Mouse (Mus musculus) embryo, embryonic 10.5 days (tissue): ENCODE results near the gene Tmem169.
A peak's percentile ranks its signal among the peaks of the same experiment; 100 is the strongest.

ENCODE experiments used
- DNase-seq: peaks from one replicate; pipeline ENCODE4 v3.0.0-alpha.2; 2015; ENCODE audit warnings: low spot score

Gene Tmem169

DNA sequence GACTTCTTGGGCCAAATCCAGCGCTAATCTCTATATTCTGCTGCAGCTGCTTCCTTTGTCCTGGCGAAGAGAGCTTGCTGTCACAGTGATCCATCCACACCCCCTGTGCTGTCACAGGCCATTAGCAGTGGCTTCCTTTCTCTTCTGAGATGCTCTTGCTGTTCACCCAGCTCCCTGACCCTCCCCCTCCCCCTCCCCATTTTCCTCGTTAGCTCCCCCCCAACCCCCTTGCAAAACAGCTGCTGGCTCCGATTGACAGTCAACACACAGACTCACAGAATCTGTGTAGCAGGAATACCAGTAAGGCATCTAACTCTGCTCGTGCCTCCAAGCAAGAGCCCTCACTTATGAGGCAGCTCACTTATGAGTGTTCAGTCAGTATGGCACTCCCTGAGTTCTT is 2.7 kb downstream of the Tmem169 start:
- DNase-seq, result peak; percentile 60

DNA sequence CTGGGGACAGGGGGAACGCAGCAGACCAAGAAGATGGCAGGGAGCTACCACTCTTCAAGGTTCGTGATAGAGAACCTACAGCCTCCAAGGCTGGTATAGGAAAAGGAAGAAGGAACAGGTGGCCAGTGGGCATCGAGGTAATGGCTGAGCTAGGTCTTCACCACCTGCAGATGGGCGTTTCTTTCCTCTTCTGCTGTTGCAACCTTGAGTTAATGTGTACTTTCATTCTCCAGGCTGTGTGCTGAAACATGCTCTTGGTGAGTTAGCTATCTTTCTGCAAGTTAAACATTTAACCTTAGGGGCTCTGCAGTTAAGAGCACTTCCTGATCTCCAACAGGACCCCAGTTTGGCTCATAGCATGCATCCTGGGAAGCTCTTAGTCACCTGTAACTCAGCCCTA is 3.7 kb downstream of the Tmem169 start:
- no peak for DNase-seq

DNA sequence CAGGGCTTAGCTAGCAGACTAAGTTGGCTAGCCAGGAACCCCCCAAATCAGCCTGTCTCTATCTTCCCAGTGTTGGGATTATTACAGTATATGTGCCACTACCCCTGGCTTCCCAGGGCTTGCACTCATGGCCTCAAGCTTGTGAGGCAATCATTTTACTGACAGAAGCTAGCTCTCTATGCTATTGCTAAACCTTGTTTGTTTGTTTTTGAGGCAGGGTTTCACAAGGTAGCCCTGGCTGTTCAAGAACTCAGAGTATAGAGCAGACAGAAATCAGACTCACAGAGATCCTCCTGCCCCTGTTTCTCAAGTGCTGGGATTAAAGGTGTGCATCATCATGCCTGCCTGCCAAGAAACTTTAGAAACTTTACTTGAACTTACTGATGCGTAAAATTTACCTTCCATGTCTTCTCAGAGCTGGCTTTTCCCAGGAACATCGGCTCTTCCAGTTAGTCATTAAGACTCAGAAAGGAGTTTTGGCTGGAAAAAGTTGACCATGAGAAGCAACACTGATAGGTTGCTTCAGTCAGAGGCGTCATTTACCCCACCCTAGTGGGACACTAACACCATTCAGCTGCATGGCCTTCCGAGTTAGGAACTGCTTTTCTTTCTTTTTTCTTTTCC is 4.5 kb downstream of the Tmem169 start:
- DNase-seq, result no peak

DNA sequence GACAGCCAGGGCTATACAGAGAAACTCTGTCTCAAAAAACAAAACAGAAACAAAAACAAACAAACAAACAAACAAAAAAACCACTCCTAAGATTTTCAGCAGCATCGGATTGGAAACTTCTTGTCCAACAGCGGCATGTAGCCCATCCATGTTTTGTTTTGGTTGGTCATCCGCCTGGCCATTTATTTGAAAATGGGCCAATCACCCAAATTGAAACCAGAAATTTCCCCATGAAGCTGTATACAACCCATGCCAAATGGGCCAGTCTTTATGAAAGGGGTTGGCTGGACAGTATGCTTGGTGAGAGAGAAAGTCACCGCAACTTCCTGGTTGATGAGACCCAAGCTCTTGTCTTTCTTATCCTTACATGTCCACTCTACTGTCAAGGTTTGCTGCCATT is 6.7 kb downstream of the Tmem169 start:
- DNase-seq, result no peak

DNA sequence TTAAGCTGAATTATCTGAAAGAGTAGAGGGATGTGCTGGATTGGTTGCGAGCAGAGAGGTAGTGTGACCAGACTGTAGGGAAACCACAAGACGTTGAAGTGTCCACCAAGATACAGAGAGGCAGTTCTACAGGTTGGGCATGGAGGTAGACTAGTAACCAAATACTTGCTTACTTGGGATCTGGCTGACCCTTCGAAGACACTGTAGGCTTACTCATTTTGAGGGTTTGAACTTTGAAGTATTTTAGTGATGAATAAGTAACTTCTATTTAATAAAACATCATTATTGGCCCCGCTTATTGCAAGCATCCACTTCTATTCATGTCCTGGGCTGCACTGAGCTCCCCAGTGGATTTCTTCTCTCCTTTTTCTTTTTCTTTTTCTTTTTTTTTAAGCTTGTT is 7.3 kb downstream of the Tmem169 start:
- DNase-seq, result no peak

DNA sequence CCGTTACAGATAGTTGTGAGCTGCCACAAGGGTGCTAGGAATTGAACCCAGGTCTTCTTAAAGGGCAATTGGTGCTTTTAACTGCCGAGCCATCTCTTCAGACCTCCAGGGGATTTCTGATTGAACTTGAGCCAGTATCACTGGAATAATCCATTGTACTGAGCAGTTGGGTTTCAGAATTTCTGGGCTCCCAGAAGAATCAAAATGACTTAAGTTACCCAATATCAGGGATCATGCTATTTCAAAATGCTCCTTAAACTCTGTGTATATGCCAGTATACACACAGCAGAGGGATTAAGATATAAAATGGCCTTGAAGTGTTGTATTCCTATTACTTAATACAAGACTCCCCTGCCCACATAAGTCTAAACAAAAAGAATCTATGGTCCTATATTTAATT is 7.8 kb downstream of the Tmem169 start:
- no peak for DNase-seq

DNA sequence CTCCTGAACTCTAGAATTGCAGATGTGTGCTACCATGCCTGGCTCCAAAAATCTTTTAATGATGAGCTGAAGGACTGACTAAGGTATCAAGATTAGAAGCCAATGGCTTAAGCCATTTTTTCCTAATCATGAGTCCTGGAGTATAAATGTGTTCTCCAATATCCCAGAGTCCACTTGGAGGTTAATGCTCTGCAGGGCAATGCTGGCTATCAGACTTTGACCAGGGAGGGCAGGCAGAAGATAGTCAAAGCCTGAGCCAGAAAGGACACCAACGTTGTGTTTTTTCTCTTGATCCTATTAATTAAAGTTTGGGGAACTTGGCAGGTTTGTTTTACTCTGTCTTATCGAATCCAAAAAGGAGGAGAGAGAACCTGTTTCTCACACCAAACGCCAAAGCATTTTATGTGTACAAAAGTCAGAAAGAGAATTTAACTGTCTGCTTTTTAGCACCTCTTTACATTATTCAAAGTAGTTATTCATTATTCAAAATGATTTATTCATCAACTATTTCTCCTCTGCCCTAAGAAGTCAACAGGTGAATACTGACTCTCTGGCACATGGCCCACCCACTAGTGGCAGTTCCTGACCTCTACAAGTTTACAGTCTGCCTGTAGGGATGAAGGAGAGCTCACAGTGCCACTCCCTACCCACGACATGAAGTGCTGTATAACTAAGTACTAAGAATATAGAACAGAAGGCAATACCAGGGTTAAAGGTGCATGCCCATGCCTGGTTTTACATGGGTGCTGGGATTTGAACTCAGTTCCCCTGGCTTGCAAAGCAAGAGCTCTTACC is 9.9 kb downstream of the Tmem169 start:
- DNase-seq, result no peak

DNA sequence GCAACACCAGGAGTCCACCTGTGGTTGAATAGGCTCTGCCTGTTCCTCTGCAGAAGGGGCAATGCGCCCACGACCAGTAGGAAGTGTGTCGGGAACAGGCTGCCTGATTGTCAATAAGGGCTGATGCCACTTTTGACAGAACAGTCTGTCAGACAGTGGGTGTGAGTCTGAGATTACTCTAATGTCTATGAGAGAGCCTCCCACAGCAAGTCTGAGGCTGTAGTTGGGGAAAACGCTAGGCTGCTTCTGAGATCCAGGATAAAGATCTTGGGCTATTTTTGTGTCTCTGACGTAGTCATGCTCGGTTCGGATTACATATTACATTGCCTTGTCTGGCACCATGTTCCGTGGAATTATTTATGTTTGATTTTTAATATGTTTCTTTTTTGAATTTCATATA is 11.6 kb downstream of the Tmem169 start:
- DNase-seq, result no peak

DNA sequence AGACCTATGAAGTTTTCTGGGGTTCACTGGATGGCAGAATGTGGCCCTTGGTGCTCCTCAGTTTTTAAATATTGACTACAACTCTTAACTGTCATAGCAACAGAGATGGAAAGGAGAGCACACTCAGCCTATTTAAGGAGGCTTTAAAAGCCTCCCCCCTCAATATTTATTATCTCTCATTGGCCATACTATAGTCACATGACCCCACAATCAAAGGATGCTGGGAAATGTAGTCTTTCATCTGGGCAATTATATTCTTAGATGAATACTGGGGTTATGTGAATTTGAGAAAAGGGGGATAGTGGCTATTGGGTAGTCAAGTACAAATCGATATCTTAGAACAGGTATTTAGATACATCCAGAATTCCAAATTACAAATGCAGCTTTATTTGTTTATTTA is 17.7 kb downstream of the Tmem169 start:
- no peak for DNase-seq

DNA sequence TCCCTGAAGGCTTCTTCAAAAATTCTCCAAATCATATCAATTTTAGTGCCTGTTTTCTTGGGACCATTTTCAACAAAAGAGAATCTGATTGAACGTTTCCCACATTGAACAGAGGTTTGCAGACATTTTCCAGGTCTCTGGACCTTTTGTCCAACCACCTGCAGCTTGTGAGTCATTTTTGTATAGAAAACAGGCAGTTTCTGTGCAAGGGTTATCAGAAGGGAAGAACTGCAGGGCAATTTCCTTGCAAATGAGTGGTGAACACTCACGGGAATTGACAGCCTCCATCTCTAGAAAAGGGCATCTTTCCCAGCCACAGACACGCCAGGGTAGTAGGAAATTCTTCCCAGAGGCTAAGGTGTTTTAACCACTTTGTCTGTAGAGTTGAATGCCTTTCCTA is 22.1 kb downstream of the Tmem169 start:
- peak; percentile 35 for DNase-seq

DNA sequence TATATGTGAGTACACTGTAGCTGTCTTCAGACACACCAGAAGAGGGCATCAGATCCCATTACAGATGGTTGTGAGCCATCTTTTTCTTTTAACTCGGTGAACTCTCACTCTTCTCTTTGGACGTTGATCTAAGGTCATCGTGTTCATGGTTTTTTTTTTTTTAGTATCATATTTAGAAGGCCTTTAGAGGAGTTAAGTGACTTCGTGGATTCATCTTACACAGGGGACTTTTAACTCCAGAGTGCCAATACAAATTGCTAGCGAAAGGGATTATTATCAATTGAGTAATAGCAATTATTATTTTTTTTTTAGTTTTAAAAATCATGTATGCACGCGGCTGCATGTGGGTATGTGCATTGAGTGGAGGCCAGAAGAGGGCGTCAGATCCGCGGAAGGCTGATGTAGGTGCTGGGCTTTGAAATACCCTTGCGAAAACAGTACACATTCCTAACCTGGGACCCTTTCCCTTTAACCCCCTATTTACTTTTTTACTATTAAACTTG is 22.6 kb downstream of the Tmem169 start:
- no peak for DNase-seq

DNA sequence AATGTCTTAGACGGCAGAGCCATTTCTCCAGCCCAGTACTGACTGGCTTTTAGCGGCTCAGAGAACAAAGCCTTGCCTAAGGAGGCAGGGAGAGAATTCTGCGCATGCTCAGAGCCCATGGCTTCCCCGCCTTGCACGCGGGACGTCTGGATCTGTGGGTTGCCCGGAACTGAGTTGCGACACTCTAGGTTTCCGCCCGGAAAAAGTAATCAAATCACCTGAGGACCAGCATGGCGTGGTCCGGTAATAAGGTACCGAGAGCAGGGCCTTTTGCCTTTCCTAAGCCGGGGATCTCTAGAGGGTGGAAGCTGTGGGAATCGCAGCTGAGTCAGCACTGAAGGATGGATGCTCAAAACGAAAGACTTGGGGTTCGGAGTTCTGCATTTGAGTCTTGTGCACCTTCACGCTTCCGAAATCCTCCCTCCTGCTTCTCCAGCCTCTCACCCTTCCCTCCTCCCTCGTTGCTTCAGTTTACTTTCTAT is 23.2 kb downstream of the Tmem169 start, which contains the start of gene Xrcc5:
Xrcc5 (plus strand) TSS at position 105 of the 482 bp plus-strand sequence.
- peak; percentile 98 for DNase-seq

DNA sequence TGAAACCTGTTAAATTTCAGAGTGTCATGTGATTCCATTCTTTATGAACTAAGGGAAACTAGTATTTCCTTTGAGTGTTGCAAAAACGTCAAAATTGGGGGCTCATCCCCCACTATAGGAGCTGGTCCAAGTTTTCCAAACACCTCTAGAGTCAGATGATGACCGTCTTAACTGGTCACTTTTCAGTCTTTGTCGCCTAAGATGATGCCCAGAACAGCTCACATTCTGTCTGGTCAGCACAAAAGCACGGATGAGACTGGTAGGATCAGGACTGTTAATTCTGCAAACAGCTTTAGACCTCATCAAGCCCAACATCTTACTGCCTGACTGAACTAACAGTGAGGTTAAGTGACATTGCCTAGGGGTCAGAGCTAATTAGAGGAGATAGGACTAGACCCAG is 24.8 kb downstream of the Tmem169 start:
- DNase-seq, result peak; percentile 40

DNA sequence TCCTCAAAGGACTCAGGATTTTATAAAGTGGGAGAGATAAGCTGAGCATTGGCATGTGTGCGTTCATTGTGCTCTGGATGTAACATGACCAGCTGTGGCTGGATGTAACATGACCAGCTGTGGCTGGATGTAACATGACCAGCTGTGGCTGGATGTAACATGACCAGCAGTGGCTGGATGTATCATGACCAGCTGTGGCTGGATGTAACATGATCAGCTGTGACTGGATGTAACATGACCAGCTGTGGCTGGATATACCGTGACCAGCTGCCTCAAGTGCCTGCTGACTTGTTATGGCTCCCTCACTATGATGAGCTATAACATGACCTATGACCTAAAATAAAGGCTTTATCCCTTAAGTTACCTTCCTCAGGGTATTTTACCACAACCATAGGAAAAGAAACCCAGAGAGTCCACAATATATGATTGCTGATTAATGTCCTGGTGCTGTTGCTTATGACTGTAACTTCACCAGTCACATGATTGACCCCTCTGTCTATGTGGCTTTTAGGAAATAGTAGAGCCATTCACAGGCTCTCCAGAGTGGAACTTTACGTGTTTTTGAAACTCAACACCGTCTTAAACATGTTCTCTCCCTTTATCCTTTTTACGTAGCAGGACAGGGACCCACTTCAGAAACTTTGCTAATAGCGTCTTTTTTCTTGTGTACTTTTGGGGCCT is 25.7 kb downstream of the Tmem169 start:
- peak; percentile 75 for DNase-seq

DNA sequence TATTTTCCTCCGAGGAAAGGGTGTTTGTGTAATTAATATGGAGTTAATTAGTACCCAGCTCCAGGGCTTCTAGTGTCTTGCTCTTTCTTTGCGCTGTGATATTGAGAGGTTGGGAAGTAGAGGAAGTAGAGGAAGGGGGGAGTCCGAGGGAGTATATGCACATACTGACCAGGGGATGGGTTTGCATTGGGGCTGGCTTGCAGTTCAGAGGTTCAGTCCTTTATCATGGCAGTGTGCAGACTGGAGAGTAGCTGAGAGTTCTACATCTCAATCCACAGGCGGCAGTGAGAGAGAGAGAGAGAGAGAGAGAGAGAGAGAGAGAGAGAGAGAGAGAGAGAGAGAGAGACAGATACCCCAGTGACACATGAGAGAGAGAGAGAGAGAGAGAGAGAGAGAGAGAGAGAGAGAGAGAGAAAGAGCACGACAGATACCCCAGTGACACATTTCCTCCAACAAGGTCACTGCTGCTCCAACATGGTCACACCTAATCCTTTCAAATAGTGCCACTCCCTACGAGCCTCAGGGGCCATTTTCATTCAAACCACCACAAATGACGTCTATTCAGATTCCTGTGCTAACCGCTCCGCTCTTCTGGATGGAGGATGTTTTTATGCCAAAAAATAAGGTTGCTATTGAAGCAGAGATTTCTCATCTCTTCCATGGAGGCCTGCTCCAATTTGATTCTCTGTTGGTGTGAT is 28.7 kb downstream of the Tmem169 start:
- no peak for DNase-seq

DNA sequence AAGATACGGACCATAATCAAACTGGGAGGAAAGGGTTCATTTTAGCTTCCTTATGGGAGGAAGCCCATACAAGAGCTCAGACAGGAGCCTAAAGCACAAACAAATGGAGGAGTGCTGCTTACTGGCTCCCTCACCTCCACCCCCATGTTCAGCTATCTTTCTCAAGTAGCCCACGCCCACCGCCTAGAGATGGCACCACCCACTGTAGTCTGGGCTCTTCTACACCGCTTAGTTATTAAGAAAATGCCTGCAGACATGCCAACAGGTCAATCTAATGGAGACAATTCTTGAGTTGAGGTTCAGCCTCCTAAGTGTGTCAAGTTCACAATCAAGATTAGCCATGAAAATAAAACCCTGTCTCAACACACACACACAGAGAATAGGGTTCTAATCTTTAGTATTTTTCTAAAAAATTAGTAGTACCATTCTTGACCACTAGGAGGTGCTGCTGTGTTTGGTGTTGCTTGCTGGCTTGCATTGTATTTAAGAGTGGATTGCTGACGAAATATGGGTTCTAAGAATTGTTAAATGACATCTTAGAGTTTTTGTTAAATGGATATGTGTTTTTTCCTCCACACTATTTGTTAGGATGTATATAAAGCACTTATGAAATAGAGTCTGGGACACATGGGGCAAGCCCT is 29.4 kb downstream of the Tmem169 start:
- DNase-seq, result peak; percentile 76

DNA sequence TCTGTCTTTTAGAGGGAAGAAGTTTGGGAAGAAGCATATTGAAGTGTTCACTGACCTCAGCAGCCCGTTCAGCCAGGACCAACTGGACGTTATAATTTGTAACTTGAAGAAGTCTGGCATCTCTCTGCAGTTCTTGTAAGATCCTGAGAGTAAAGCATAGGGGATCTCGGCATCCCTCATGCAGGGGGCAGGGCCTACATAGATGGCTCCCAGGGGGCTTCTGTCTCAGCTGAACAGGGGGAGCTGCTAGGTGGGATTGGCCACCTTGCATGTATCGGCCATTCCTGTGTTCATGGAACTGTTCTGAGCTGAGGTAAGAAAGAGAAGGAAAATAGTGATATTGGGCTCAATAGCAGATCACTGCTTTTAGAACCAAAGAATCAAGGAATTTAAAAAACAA is 31.3 kb downstream of the Tmem169 start:
- DNase-seq, result no peak

DNA sequence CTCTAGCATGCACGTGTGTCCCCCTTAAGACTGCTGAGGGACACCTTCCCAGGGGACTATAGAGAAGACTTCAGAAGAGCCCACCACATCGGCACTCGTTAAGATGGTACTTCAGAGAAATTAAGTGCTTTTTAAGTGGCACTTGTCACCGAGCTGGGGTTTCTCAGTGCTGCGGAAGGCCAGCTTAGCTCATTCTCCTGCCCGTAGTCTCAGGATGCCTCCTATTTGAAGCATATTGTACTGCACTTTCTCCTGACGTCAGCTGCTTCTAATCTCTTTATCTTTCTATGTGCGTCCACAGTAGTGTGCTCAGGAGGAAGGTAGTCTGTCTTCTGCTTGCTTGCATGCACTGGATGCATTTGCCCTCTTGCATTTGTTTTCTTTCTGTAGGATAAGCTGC is 32.2 kb downstream of the Tmem169 start:
- no peak for DNase-seq

DNA sequence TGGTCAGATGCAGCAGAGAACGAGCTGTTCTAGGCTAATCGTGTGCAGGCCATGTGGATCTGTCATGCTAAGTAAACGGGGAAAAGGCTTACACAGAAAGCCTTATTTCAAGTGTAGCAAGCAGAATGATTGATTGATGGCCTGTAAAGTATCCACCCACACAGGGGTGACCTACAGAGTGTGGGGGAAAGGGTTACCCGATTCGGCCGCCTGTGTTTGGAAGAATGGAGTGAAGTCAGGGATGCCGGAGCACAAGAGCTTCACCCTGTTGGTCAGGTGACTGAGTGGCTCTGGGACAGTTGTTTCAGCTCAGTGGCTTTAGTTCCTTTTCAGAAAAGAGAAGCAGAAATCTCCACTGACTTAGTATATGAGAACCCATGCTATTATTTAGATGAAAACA is 32.7 kb downstream of the Tmem169 start:
- no peak for DNase-seq

DNA sequence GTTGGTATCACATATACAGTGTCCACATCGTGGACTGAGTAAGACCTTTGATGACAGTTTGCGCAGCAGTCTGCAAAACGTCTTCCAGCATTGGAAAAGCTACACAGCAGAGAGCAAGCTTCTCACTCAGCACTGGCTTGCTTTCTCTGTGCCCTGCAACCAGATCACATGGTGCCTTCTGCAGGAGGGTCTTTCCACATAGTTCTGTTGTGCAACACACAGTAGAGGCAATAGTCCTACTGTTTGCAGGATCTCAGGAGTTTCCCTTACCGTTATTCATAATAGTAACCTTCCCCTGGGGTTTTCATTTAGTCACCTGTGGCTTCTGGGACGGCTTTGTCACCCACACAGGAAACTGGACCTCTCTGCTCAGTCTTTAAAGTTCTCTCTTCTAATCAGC is 36.6 kb downstream of the Tmem169 start:
- DNase-seq, result no peak

DNA sequence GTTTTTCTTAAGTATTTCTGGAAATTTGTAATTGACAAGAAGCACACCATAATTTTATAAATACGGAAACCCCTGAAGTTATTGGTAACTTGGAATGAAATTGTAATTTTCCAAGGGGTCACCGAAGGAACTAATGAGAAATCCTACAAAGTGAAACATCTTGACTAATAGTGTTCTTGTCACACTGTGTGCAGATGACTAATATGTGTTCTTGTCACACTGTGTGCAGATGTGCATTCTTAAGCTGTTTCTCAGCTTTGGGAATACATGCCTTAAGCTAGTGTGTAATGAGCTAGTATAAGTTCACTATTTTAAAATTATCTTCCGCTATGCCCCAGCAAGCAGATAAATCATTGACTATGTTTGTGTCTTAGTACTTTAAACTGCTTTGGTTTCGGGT is 39.1 kb downstream of the Tmem169 start:
- DNase-seq, result no peak
